Mouse (Mus musculus): ENCODE data around the gene Pqlc3. TPM values are rescaled to one million over a fixed set of nuclear protein-coding genes. Genes with fewer than 3 reads are reported as not detected.

Gene Pqlc3
- 67.4 and 68.2 TPM in 2 replicates for polyA plus RNA-seq (2012; rRNA removed)

DNA sequence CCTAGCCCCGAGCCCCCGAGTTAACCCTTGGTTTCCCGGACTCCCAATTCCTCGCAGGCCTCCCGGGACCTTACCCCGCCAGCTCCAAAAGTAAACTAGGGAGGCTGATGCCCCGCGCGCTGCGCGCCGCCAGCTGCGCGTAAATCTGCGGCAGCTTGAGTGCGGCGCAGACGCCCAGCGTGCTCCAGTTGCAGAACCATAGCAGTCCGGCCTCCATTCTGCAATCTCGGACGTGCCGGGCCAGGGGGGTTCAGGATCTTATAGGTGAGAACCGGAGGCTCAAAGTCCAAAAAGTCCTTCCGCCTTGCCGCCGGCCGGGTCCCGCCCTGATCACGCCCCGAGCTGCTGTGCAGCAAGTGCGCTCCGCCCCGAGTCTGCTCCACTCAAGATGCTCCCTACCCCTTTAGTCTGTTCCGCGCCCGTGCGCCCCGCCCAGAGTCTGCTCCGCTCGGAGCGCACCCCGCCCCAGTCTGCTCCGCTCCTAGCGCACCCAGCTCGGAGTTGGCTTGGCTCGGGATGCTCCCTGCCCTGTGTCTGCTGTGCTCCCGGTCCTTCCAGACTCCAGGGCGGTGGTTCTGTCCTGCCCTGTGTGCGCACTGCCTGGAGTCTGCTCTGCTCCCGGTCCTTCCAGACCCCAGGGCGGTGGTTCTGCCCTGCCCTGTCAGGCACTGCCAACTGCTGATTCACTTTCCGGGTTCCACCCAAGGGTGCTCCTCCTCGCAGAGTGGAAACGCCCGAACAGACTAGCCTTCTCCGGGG is at the start of gene Pqlc3:
TSS of gene Pqlc3 (minus strand) at position 670 of the 759 bp plus-strand sequence.
- WGBS, result under 1% methylated on average over 57 of the region's 57 CpGs
- Histone ChIP-seq H3K27ac (ENCODE audit: insufficient read depth, low read depth, low read length) (peak within 1 kb of the TSS; percentile 88), H3K36me3 (ENCODE audit: control insufficient read depth, insufficient read depth, low read length) (0 out of 2 replicates have a peak, but pooled peaks cover 2% of the 10 kb centered on the region), H3K4me1 (ENCODE audit: control insufficient read depth, insufficient read depth, insufficient read length, low read length) (peaks cover 15% of the 10 kb centered on the region), H3K27me3 (ENCODE audit: control insufficient read depth, insufficient read depth, low read length) (no peaks in the 10 kb centered on the region), H3K4me3 (ENCODE audit: low read depth, low read length) (peak within 1 kb of the TSS; percentile 78)
- no peak for TF ChIP-seq CTCF (IDR thresholded peaks at IDR 0.05; ENCODE audit: extremely low read depth, insufficient read length, insufficient replicate concordance, low read depth, low read length)
- TF ChIP-seq POLR2A (IDR thresholded peaks at IDR 0.05; ENCODE audit: low read depth, low read length), result no peak

DNA sequence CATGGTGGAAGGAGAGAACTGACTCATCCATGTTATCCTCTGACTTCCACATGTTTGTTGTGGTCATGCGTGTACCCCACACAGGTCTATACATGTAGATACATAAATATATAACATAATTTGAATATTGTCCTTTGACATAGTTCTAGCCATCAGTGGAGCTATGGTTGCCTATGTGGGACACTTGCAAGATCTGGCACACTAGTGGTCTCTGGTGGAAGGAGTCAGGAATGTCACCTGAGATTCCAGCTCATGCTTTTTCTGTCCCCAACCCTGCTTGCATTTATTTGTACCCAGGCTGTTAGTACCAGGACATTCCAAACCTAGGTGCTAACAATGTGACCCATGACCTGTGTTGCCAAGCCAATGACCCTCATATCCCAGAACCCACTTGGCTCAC is 49.6 kb upstream of the Pqlc3 start:
- Histone ChIP-seq H3K27me3 (ENCODE audit: control insufficient read depth, insufficient read depth, low read length) (no peaks in the 10 kb centered on the region), H3K27ac (ENCODE audit: insufficient read depth, low read depth, low read length) (no peak overlapping the region), H3K4me1 (ENCODE audit: control insufficient read depth, insufficient read depth, insufficient read length, low read length) (no peaks in the 10 kb centered on the region), H3K4me3 (ENCODE audit: low read depth, low read length) (no peak overlapping the region), H3K36me3 (ENCODE audit: control insufficient read depth, insufficient read depth, low read length) (no peaks in the 10 kb centered on the region)
- 87% methylated on average over 1 of the region's 1 CpGs for WGBS
- no peak for TF ChIP-seq CTCF (IDR thresholded peaks at IDR 0.05; ENCODE audit: extremely low read depth, insufficient read length, insufficient replicate concordance, low read depth, low read length)
- TF ChIP-seq POLR2A (IDR thresholded peaks at IDR 0.05; ENCODE audit: low read depth, low read length), result no peak

DNA sequence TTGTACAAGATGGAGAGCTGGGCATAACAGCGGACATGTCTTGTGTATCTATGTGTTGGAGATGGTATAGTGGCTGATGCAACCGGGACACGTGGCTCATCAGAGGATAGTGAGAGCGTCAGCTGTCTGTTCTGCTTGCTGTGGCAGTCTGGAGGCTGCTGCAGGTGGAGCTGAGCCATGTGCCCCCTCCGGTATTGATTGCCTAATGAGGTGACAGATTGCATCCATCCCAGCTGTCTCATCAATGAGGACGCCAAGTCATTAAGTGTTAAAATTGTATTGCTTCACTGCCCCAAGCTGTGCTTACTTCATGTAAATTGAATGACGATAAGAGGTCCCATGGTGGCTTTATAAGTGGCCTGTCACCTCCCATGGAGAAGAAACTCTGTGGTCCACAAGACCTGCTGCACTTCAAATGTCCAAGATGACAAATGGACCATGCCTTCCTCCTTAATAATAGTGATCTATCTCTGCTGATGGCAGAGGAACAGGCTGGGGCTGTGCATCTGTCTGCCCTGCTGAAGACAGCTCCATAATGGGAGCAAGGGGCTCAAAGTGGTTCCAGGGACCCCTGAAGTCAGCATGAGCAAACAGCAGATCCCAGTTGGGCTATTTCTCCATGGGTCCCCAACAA is 48.9 kb upstream of the Pqlc3 start:
- Histone ChIP-seq H3K27me3 (ENCODE audit: control insufficient read depth, insufficient read depth, low read length) (no peaks in the 10 kb centered on the region), H3K36me3 (ENCODE audit: control insufficient read depth, insufficient read depth, low read length) (no peaks in the 10 kb centered on the region), H3K27ac (ENCODE audit: insufficient read depth, low read depth, low read length) (no peak overlapping the region), H3K4me3 (ENCODE audit: low read depth, low read length) (no peak overlapping the region), H3K4me1 (ENCODE audit: control insufficient read depth, insufficient read depth, insufficient read length, low read length) (no peaks in the 10 kb centered on the region)
- TF ChIP-seq CTCF (IDR thresholded peaks at IDR 0.05; ENCODE audit: extremely low read depth, insufficient read length, insufficient replicate concordance, low read depth, low read length), result no peak
- TF ChIP-seq POLR2A (IDR thresholded peaks at IDR 0.05; ENCODE audit: low read depth, low read length), result no peak
- 76% methylated on average over 7 of the region's 7 CpGs for WGBS

DNA sequence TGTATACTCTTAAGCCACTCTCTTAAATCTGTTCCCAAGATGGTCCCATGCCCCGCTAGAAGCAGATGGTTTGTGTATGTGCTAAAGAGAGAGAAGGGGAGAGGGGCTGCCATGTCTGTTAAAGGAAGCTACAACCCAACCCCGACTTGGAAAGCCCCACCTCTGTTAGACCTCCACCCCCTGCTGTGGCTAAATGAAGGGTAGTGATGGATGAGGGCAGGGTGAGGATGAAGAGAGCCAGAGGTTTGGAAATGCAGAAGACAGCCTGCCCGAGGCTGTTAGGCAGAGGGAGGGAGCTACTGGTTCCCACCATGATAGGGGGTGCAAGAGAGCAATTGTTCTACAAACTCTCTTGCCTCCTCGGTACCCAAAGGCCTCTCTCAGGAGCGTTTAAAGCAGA is 43.1 kb upstream of the Pqlc3 start:
- WGBS, result 55% methylated on average over 5 of the region's 5 CpGs

DNA sequence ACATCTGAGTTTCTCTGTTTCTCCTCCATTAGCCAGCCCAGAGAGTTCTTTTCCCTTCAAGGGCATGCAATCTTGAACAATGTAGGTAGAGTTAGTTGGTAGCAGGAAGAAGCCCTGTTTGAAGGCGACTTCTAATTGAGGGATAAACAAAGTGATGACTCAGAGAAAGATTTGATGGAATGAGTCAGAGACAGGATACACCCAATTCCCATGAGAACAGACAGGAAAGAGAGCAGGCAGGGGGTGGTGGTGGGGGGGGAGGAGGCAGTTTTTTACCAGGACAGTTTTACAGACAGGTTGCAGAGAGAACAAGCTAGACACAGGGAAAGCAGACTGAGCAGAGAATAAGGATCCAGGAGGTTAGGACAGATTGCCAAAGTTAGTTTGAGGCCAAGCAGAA is 40.4 kb upstream of the Pqlc3 start:
- Histone ChIP-seq H3K4me3 (ENCODE audit: low read depth, low read length) (no peak overlapping the region), H3K27me3 (ENCODE audit: control insufficient read depth, insufficient read depth, low read length) (no peaks in the 10 kb centered on the region), H3K36me3 (ENCODE audit: control insufficient read depth, insufficient read depth, low read length) (no peaks in the 10 kb centered on the region), H3K27ac (ENCODE audit: insufficient read depth, low read depth, low read length) (no peak overlapping the region), H3K4me1 (ENCODE audit: control insufficient read depth, insufficient read depth, insufficient read length, low read length) (no peaks in the 10 kb centered on the region)
- TF ChIP-seq CTCF (IDR thresholded peaks at IDR 0.05; ENCODE audit: extremely low read depth, insufficient read length, insufficient replicate concordance, low read depth, low read length) (no peak), POLR2A (IDR thresholded peaks at IDR 0.05; ENCODE audit: low read depth, low read length) (no peak)
- WGBS, result 11% methylated on average over 1 of the region's 1 CpGs

More for the DNA sequence above, 43.1 kb upstream of the Pqlc3 start:
- no peak overlapping the region for H3K27ac ChIP-seq (ENCODE audit: insufficient read depth, low read depth, low read length)
- H3K27me3 ChIP-seq (ENCODE audit: control insufficient read depth, insufficient read depth, low read length), result no peaks in the 10 kb centered on the region
- no peaks in the 10 kb centered on the region for H3K4me1 ChIP-seq (ENCODE audit: control insufficient read depth, insufficient read depth, insufficient read length, low read length)
- no peak overlapping the region for H3K4me3 ChIP-seq (ENCODE audit: low read depth, low read length)
- no peaks in the 10 kb centered on the region for H3K36me3 ChIP-seq (ENCODE audit: control insufficient read depth, insufficient read depth, low read length)
- TF ChIP-seq POLR2A (IDR thresholded peaks at IDR 0.05; ENCODE audit: low read depth, low read length) (no peak), CTCF (IDR thresholded peaks at IDR 0.05; ENCODE audit: extremely low read depth, insufficient read length, insufficient replicate concordance, low read depth, low read length) (no peak)

DNA sequence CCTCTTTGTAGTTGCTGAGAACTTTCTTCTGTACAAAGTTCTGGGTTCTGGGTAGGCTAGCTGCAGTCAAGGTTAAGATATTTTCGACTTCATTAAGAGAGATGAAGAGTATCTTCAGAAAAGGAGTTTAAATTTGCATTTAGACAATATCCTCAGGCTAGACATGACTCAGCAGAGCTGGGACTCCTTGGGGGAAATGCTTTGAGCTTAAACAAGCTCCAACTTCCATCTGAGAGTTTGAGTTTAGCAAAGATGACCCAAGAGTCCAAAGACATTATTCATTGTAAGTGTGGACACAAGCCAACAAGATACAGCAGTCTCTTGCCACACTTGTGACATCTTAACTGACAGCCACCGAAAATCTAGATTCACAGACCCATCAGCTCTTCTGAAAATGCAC is 39.2 kb upstream of the Pqlc3 start:
- 63% methylated on average over 2 of the region's 2 CpGs for WGBS
- H3K27ac ChIP-seq (ENCODE audit: insufficient read depth, low read depth, low read length), result no peak overlapping the region
- no peaks in the 10 kb centered on the region for H3K27me3 ChIP-seq (ENCODE audit: control insufficient read depth, insufficient read depth, low read length)
- H3K4me3 ChIP-seq (ENCODE audit: low read depth, low read length), result no peak overlapping the region
- no peaks in the 10 kb centered on the region for H3K4me1 ChIP-seq (ENCODE audit: control insufficient read depth, insufficient read depth, insufficient read length, low read length)
- no peaks in the 10 kb centered on the region for H3K36me3 ChIP-seq (ENCODE audit: control insufficient read depth, insufficient read depth, low read length)
- TF ChIP-seq POLR2A (IDR thresholded peaks at IDR 0.05; ENCODE audit: low read depth, low read length) (no peak), CTCF (IDR thresholded peaks at IDR 0.05; ENCODE audit: extremely low read depth, insufficient read length, insufficient replicate concordance, low read depth, low read length) (no peak)

DNA sequence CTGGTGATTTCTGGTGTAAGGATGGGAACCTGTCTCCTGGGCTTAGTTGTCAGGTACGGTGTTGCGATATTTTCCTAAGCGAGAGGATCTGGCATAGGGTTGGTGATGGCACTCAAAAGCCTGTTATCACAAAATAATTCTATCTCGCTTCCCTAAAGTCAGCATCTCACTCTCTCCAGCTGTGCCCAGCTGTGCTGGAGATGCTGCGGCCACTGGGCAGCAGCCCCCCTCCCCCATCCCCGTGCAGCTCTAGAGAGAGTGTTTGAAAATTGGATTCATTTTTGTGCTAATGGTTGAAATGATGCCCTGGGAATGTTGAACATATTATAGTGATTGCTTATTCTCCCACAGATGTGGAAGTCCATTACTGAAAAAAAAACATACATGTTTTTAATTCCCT is 38.0 kb upstream of the Pqlc3 start:
- H3K27ac ChIP-seq (ENCODE audit: insufficient read depth, low read depth, low read length), result no peak overlapping the region
- no peaks in the 10 kb centered on the region for H3K36me3 ChIP-seq (ENCODE audit: control insufficient read depth, insufficient read depth, low read length)
- WGBS, result 80% methylated on average over 6 of the region's 6 CpGs
- no peak overlapping the region for H3K4me3 ChIP-seq (ENCODE audit: low read depth, low read length)
- no peaks in the 10 kb centered on the region for H3K4me1 ChIP-seq (ENCODE audit: control insufficient read depth, insufficient read depth, insufficient read length, low read length)
- TF ChIP-seq POLR2A (IDR thresholded peaks at IDR 0.05; ENCODE audit: low read depth, low read length) (no peak), CTCF (IDR thresholded peaks at IDR 0.05; ENCODE audit: extremely low read depth, insufficient read length, insufficient replicate concordance, low read depth, low read length) (no peak)
- no peaks in the 10 kb centered on the region for H3K27me3 ChIP-seq (ENCODE audit: control insufficient read depth, insufficient read depth, low read length)

Data from small intestine, adult 2 months (tissue).